Mouse (Mus musculus) kidney, embryonic 16.5 days (tissue): Measurements from ENCODE around the gene Synpo2. TPM values are rescaled to one million over a fixed set of nuclear protein-coding genes. Genes with fewer than 3 reads are reported as not detected.

ENCODE experiments used
- ATAC-seq: fragments of 200-750 bp; cut with Nextera tagmentation; 2 replicates; pipeline ENCODE4 v1.8.0; 2017; ENCODE audit warnings: moderate TSS enrichment; ENCODE audit not compliant: low FRiP score, low TSS enrichment
- H3K27ac ChIP-seq: fragments of 300-500 bp; sonication (generic); 2 replicates; pipeline ENCODE4 v1.5.1; 2014; ENCODE audit warnings: low read length
- H3K27me3 ChIP-seq: fragments of 300-500 bp; sonication (generic); 2 replicates; pipeline ENCODE4 v1.6.1; 2014; ENCODE audit warnings: low read length, control low read depth, mixed read lengths; ENCODE audit not compliant: insufficient read depth
- H3K36me3 ChIP-seq: fragments of 300-500 bp; sonication (generic); 2 replicates; pipeline ENCODE4 v1.6.1; 2014; ENCODE audit warnings: low read length, control low read depth, mixed read lengths; ENCODE audit not compliant: insufficient read depth
- H3K4me1 ChIP-seq: fragments of 300-500 bp; sonication (generic); 2 replicates; pipeline ENCODE4 v1.6.1; 2014; ENCODE audit warnings: low read length, control low read depth, mixed read lengths; ENCODE audit not compliant: insufficient read depth
- H3K4me2 ChIP-seq: fragments of 300-500 bp; sonication (generic); replicated peaks from 2 replicates; pipeline ENCODE4 v1.6.1; 2014; ENCODE audit warnings: low read depth, low read length
- H3K4me3 ChIP-seq: fragments of 300-500 bp; sonication (generic); 2 replicates; pipeline ENCODE4 v1.5.1; 2014; ENCODE audit warnings: mild to moderate bottlenecking, low read length
- H3K9ac ChIP-seq: fragments of 300-500 bp; sonication (generic); replicated peaks from 2 replicates; pipeline ENCODE4 v1.6.1; 2014; ENCODE audit warnings: low read length
- H3K9me3 ChIP-seq: fragments of 300-500 bp; sonication (generic); 2 replicates; pipeline ENCODE4 v1.6.1; 2016; ENCODE audit warnings: low read length, control low read depth
- WGBS: fragments of 180-500 bp; shearing (Covaris S2); extraction: QIAGEN DNeasy Blood & Tissue Kit; methylation state at CpG from one replicate; pipeline ENCODE4 v1.1.7; 2014; 5-methylcytosine and 5-hydroxymethylcytosine counted together
- polyA plus RNA-seq: library from polyadenylated mRNA; unstranded; fragments of >200 nt; fragmentation: Nextera tagmentation; extraction: Ambion mirVana; gene quantifications from 2 replicates; pipeline ENCODE4 v1.2.1, GENCODE M21; 2015

Gene Synpo2
- polyA plus RNA-seq, 1 experiment from 2014 or later, result 9.9 TPM

DNA sequence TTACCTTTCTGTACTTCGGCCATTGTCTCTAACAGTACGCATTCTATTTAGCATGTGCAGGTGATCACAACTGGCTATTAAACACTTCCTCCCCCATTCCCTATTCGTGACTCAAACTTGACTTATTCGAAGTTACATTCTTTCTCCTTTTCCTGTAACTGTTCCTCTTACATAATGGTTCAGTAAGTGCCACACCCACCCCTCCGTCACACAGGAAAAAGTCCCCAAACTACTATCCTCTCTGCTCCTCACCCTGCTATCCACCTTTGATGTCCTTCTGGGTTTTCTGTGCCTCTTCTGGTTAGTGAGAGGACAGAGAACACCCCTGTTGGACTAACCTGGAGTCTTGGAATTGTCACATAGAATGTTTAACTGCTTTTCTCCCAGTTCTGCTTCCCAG is 28.6 kb downstream of the Synpo2 start:
- Histone ChIP-seq H3K4me2 (no peak overlapping the region), H3K4me3 (no peak overlapping the region), H3K9ac (no peak overlapping the region), H3K9me3 (no peaks in the 10 kb centered on the region), H3K27me3 (no peaks in the 10 kb centered on the region), H3K36me3 (no peaks in the 10 kb centered on the region), H3K4me1 (peaks cover 4% of the 10 kb centered on the region; the same call in 1 of the 2 replicates), H3K27ac (no peak overlapping the region)
- no peak for ATAC-seq
- WGBS, result 62% methylated on average over 5 of the region's 5 CpGs

DNA sequence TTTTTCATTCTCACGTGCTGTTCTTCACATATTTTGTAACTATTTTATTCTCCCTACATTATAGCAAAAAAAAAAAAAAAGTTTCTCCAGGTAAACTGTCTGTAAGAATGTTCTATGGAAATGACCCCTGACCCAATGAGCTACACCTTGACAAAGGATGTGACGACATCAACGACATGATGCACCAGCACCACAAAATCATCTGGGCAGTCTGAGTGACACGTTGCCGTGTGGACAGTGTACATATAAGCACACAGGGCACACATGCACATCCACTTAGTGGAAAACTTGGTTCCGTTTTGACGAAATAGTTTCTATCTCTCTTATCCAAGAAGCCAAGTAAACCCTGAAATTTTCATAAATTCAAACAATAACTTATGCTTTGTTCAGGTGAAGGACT is 30.5 kb downstream of the Synpo2 start:
- Histone ChIP-seq H3K4me1 (peaks cover 4% of the 10 kb centered on the region; the same call in 1 of the 2 replicates), H3K9me3 (no peaks in the 10 kb centered on the region), H3K27ac (no peak overlapping the region; the same call in 1 of the 2 replicates), H3K4me2 (no peak overlapping the region), H3K4me3 (no peak overlapping the region), H3K9ac (no peak overlapping the region), H3K36me3 (no peaks in the 10 kb centered on the region), H3K27me3 (no peaks in the 10 kb centered on the region)
- 85% methylated on average over 7 of the region's 7 CpGs for WGBS
- ATAC-seq, result no peak

DNA sequence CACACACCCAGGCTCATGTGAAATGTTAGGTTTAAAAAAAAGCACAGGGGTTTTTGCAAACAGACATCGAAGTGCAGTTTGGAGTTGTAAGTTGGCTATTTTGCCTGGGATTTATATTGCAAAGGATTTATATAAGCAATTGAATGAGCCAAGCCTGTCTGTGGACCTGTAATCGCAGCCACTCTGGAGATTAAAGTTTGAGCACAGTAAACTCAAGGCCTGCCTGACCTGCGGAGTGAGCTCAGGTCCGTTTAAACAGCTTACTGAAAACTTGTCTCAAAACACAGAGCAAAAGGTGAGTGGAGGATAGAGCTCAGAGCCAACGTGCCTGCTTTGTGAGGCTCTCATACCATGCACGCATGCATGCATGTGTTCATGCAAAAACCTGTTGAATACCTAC is 30.9 kb downstream of the Synpo2 start:
- Histone ChIP-seq H3K9me3 (no peaks in the 10 kb centered on the region), H3K27ac (peak overlapping the region; percentile 85), H3K4me3 (no peak overlapping the region), H3K4me1 (peaks cover 4% of the 10 kb centered on the region; the same call in 1 of the 2 replicates), H3K36me3 (no peaks in the 10 kb centered on the region), H3K9ac (peak overlapping the region; percentile 40; the same call in 1 of the 2 replicates), H3K27me3 (no peaks in the 10 kb centered on the region), H3K4me2 (no peak overlapping the region)
- 55% methylated on average over 6 of the region's 6 CpGs for WGBS
- no peak for ATAC-seq

DNA sequence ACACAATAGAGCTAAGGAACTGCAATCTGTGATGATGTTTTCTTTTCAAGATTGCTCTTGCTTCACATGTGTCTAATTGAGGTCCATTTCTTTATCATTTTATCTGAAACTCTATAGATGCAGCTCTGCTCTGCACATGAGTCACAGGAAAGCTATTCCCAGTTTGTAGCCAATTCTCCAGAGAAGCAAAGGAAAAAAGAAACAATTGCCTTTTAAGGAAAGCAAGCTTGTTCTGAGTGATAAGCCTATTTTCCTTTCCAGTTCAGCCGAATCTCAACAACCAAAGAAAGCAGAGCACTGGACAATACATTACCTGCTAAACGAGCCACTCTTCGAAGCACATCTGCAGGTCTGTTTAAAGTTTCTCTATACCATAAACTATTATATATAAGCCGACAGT is 31.3 kb downstream of the Synpo2 start:
- no peak for ATAC-seq
- Histone ChIP-seq H3K4me3 (no peak overlapping the region), H3K9ac (peak overlapping the region; percentile 40; the same call in 1 of the 2 replicates), H3K27ac (peak overlapping the region; percentile 85), H3K4me1 (peaks cover 4% of the 10 kb centered on the region; the same call in 1 of the 2 replicates), H3K4me2 (no peak overlapping the region), H3K9me3 (no peaks in the 10 kb centered on the region), H3K27me3 (no peaks in the 10 kb centered on the region), H3K36me3 (no peaks in the 10 kb centered on the region)
- 30% methylated on average over 4 of the region's 4 CpGs for whole genome bisulfite sequencing

DNA sequence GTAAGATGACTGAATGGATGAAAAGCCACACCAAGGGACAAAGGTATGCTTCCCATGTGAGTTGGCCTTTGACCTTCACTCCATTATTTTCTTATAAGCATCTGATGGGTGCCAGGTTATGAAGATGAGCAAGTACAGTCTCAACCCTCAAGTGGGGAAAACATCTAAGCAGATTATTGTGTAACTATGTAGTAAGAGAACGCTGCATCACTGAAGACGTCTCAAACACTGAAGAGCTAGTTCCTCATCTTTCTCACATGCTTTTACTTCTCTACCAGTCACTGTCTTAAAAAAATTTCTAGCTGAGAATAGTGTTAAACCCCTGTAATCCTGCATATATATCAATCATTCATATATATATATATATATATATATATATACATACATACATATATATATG is 34.2 kb downstream of the Synpo2 start:
- Histone ChIP-seq H3K27ac (no peak overlapping the region), H3K4me1 (peaks cover 4% of the 10 kb centered on the region; the same call in 1 of the 2 replicates), H3K27me3 (no peaks in the 10 kb centered on the region), H3K4me3 (no peak overlapping the region), H3K36me3 (no peaks in the 10 kb centered on the region), H3K4me2 (no peak overlapping the region), H3K9me3 (no peaks in the 10 kb centered on the region), H3K9ac (no peak overlapping the region)
- ATAC-seq, result no peak
- 95% methylated on average over 2 of the region's 2 CpGs for WGBS

DNA sequence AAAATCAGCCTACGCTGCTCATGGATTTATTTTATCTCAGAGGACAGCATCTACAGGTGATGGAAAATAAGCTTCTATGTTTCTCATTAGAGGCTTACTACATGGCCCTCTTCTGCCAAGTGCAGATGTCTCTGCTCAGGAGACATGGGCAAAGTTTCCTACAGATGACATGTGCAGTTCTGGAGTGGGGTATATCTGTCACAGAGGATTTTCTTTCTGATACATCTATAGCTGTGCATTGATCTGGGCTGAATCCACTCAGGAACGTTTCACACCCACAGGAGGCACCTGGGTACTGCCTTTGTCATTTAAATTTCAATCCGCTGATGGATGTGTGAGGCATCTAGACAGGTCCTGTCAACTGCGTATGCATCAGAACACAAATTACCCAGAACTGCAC is 42.2 kb downstream of the Synpo2 start:
- no peak overlapping the region for H3K4me2 ChIP-seq
- 88% methylated on average over 4 of the region's 4 CpGs for WGBS
- no peaks in the 10 kb centered on the region for H3K36me3 ChIP-seq
- 0 out of 2 replicates have a peak, but pooled peaks cover 3% of the 10 kb centered on the region for H3K9me3 ChIP-seq
- H3K27me3 ChIP-seq, result no peaks in the 10 kb centered on the region
- no peak overlapping the region for H3K4me3 ChIP-seq
- no peak overlapping the region for H3K9ac ChIP-seq
- no peak overlapping the region for H3K27ac ChIP-seq
- no peak for ATAC-seq
- 0 out of 2 replicates have a peak, but pooled peaks cover 8% of the 10 kb centered on the region for H3K4me1 ChIP-seq

DNA sequence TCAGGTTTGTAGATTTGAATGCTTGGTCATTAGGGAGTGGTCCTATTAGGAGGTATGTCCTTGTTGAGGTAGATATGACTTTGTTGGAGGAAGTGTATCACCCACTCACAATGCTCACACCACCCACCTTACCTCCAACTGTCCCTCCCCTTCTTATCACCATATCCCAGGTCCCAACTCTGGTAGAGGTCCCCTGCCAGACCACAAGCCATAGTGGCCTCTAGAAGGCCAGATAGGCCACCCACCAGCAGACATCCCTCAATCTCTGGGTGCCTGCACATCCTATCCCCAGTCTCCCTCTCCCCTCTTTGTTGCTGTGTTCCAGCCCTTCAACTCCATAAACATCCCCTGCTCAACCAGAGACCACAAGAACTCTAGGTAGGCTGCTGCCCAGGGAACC is 44.3 kb downstream of the Synpo2 start:
- Histone ChIP-seq H3K4me2 (no peak overlapping the region), H3K36me3 (no peaks in the 10 kb centered on the region), H3K27ac (no peak overlapping the region), H3K27me3 (no peaks in the 10 kb centered on the region), H3K4me3 (no peak overlapping the region), H3K4me1 (peaks cover 20% of the 10 kb centered on the region), H3K9ac (no peak overlapping the region), H3K9me3 (0 out of 2 replicates have a peak, but pooled peaks cover 3% of the 10 kb centered on the region)
- ATAC-seq, result no peak

DNA sequence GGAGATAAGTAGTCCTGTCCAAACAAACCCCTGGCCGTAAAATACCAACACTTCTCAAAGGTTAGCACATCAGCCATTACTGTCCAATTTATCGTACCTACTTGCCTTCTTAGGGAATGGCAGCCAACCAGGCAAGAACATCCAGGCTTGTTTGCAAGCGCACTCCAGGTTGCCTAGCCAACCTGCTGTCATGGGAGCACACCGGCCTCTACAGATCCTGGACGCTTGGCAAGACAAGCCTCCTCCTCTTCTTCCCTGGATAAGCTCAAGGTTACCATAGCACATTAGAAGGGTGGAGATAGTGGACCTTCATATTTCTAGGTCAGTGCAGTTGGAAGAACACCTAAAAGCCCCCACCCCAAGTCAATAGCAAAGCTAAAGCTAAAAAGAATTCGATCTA is 45.6 kb downstream of the Synpo2 start:
- Histone ChIP-seq H3K4me2 (no peak overlapping the region), H3K4me1 (peaks cover 20% of the 10 kb centered on the region), H3K9me3 (0 out of 2 replicates have a peak, but pooled peaks cover 3% of the 10 kb centered on the region), H3K4me3 (no peak overlapping the region), H3K9ac (no peak overlapping the region), H3K36me3 (no peaks in the 10 kb centered on the region), H3K27me3 (no peaks in the 10 kb centered on the region), H3K27ac (no peak overlapping the region)
- WGBS, result 49% methylated on average over 6 of the region's 6 CpGs
- ATAC-seq, result no peak

DNA sequence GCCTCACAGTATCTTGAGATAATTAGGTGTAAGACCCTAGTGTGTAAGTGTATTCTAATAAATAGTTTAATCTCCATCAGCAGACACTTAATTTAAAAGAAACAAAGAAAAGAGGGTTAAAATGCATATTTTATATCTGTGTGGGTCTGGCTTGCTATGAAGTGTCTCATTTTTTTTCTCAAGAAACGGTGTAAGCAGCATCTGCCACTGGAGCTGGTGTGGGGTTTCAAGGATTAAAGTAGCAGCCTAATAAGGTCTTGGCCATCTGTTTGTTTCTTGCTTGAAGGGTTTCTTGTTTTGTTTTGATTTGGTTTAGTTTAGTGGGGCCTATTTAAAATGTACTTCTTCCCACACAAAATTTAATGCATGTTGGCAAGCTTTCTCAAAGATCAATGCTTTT is 46.1 kb downstream of the Synpo2 start:
- H3K27me3 ChIP-seq, result no peaks in the 10 kb centered on the region
- no peaks in the 10 kb centered on the region for H3K36me3 ChIP-seq
- 0 out of 2 replicates have a peak, but pooled peaks cover 3% of the 10 kb centered on the region for H3K9me3 ChIP-seq
- H3K4me2 ChIP-seq, result no peak overlapping the region
- no peak overlapping the region for H3K4me3 ChIP-seq
- ATAC-seq, result no peak
- H3K9ac ChIP-seq, result no peak overlapping the region
- peaks cover 20% of the 10 kb centered on the region for H3K4me1 ChIP-seq
- 13% methylated on average over 1 of the region's 1 CpGs for WGBS
- H3K27ac ChIP-seq, result no peak overlapping the region

DNA sequence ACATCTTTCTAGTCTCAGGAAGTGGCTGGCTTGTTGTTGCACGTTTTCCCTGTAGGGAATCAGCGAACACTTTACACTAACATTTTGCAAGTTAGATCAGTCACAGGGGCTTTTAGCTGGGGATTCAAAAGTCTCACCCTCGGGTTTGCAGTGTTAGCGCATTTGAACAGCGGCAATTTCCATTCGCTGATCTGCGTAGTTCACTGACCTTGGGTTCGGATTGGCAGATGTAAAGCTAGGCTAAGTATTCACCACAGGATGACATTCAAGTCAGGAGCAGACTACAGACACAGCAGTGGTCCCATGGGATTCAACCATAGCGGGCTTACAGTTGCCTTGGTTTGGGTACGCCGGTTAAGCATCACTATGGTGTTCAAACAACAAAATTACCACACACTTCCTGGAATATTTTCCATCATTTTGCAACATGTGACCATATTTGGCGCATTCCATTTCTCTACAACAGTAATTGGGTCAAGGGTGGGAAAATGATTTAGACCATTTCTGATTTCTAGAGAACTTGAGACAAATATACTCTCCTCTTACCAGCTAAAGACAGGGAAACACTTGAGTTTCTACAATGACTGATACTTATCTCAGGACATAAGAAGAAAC is 47.2 kb downstream of the Synpo2 start:
- Histone ChIP-seq H3K4me1 (peaks cover 20% of the 10 kb centered on the region), H3K36me3 (no peaks in the 10 kb centered on the region), H3K9ac (no peak overlapping the region), H3K27me3 (no peaks in the 10 kb centered on the region), H3K9me3 (0 out of 2 replicates have a peak, but pooled peaks cover 3% of the 10 kb centered on the region), H3K4me2 (no peak overlapping the region), H3K4me3 (no peak overlapping the region), H3K27ac (no peak overlapping the region)
- 85% methylated on average over 12 of the region's 12 CpGs for WGBS
- no peak for ATAC-seq
